Mouse (Mus musculus) hindbrain, embryonic 15.5 days (tissue): Measurements from ENCODE around the gene Rnf126. TPM values are rescaled to one million over a fixed set of nuclear protein-coding genes. Genes with fewer than 3 reads are reported as not detected.

Experiments used
- ATAC-seq: fragments of 200-750 bp; cut with Nextera tagmentation; 2 replicates; pipeline ENCODE4 v1.8.0; 2017; ENCODE audit warnings: low read depth, moderate number of reproducible peaks, moderate TSS enrichment; ENCODE audit not compliant: low FRiP score
- H3K27ac ChIP-seq: fragments of 300-500 bp; sonication (generic); replicated peaks from 2 replicates; pipeline ENCODE4 v1.5.1; 2015; ENCODE audit warnings: mild to moderate bottlenecking, inconsistent platforms
- H3K27me3 ChIP-seq: fragments of 300-500 bp; sonication (generic); 2 replicates; pipeline ENCODE4 v1.6.1; 2015; ENCODE audit warnings: control low read depth, inconsistent platforms
- H3K36me3 ChIP-seq: fragments of 300-500 bp; sonication (generic); 2 replicates; pipeline ENCODE4 v1.6.1; 2015; ENCODE audit warnings: control low read depth, inconsistent platforms
- H3K4me1 ChIP-seq: fragments of 300-500 bp; sonication (generic); replicated peaks from 2 replicates; pipeline ENCODE4 v1.6.1; 2015; ENCODE audit warnings: control low read depth, inconsistent platforms
- H3K4me2 ChIP-seq: fragments of 300-500 bp; sonication (generic); 2 replicates; pipeline ENCODE4 v1.6.1; 2015; ENCODE audit warnings: moderate library complexity, mild to moderate bottlenecking, inconsistent platforms
- H3K4me3 ChIP-seq: fragments of 300-500 bp; sonication (generic); 2 replicates; pipeline ENCODE4 v1.5.1; 2015; ENCODE audit warnings: mild to moderate bottlenecking, inconsistent platforms
- H3K9ac ChIP-seq: fragments of 300-500 bp; sonication (generic); 2 replicates; pipeline ENCODE4 v1.6.1; 2015; ENCODE audit warnings: inconsistent platforms
- H3K9me3 ChIP-seq: fragments of 300-500 bp; sonication (generic); 2 replicates; pipeline ENCODE4 v1.6.1; 2016; ENCODE audit warnings: control low read depth, inconsistent platforms
- WGBS: fragments of 180-500 bp; shearing (Covaris S2); methylation state at CpG from one replicate; pipeline ENCODE4 v1.1.7; 2015; 5-methylcytosine and 5-hydroxymethylcytosine counted together
- polyA plus RNA-seq: library from polyadenylated mRNA; unstranded; fragments of >200 nt; fragmentation: Nextera tagmentation; extraction: Ambion mirVana; gene quantifications from 2 replicates; pipeline ENCODE4 v1.2.1, GENCODE M21; 2015

Rnf126 gene
- 103 and 125 TPM in 2 replicates for polyA plus RNA-seq

DNA sequence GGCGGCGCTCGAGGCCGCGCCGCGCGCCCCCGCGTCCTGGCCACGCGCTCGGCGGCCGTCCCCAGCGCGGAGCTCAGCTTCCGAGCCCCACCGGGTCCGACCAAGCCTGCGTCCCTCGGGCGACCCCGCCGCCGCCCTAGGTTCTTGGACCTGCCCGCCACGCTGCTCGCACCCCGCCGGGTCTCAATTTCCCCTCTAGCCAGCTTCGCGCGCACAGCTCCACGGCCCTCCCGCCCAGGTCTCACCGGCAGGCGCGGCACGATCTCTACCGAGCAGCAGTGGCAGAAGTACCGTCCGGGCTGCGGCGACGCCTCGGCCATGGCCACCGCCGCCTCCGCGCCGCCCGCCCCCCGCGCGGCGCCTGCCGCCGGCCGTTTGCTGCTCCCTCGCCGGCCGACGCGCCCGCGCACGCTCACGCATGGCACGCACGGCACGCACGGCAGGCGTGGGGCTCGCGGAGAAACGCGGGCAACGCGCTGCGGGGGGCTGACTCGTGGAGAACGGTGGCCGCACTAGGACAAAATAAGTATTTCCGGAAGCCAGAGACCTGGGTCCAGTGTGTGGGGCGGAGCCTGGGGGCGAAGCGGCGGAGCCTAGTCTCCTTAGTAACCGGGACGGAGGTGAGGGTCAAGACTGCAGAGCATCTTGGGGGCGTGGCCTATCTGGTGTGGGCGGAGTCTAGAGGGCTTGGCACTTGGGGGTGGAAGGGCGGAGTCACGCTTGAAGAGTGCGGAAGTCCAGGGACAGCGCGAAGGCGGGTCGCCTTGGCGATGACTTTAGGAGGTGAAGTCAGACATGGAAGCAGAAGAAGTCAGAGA, at the start of gene Rnf126:
Gene Rnf126 (minus strand): TSS at position 445 of the 818 bp plus-strand sequence.
- Histone ChIP-seq H3K4me1 (peaks cover 39% of the 10 kb centered on the region), H3K27me3 (no peaks in the 10 kb centered on the region), H3K4me3 (peak within 1 kb of the TSS; percentile 70), H3K27ac (peak within 1 kb of the TSS; percentile 87), H3K4me2 (peak within 1 kb of the TSS; percentile 86), H3K36me3 (peaks cover 7% of the 10 kb centered on the region), H3K9me3 (no peaks in the 10 kb centered on the region), H3K9ac (peak within 1 kb of the TSS; percentile 76)
- under 1% methylated on average over 101 of the region's 101 CpGs for WGBS
- peak; percentile 90 for ATAC-seq

DNA sequence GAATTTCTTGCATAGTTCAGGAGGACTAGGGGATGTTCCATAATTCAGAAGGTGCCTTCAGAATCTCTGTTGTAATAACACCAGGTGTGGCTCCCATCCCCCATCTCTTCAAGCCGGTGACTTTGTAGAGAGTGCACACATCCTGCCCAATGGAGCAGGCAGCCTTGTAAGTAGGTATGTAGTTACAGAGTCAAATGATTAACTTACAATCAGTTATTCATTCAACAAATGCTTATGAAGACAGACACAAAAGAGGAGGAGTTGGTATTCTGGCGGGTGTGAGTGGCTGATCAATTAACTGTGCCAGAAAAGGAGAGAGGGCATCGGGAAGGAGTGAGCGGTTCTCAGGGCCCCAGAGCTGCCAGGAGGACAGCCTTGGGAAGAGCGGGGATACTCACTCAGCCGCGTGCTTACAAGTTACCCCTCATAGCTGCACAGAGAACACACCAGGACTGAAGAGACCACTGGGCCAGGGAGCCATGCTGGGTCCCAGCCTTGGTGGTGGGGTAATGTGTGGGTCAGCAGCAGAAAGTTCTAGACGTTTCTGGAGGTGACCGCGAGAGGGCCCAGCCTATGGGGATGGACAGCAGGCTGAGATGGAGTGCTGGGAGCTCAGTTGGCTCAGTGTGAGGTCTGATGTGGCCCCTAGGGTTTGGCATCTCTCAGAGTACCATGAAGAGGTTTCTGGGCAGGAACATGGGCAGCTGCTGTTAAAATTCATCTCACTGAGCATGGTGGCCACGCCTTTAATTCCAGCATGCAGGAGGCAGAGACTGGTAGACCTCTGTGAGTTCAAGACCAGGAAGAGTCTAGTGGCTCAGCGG, 49.1 kb upstream of the Rnf126 start:
- H3K36me3 ChIP-seq = peaks cover 49% of the 10 kb centered on the region
- WGBS = 86% methylated on average over 12 of the region's 12 CpGs
- no peak overlapping the region for H3K27ac ChIP-seq

GRCm38 (mm10) chr10:79814271-79814842, 47.6 kb upstream of the Rnf126 start:
- H3K27ac ChIP-seq = no peak overlapping the region
- H3K9me3 ChIP-seq = no peaks in the 10 kb centered on the region
- no peak overlapping the region for H3K9ac ChIP-seq
- no peaks in the 10 kb centered on the region for H3K4me1 ChIP-seq
- peaks cover 48% of the 10 kb centered on the region for H3K36me3 ChIP-seq
- H3K4me2 ChIP-seq = no peak overlapping the region
- no peak for ATAC-seq
- 80% methylated on average over 5 of the region's 5 CpGs for WGBS
- no peaks in the 10 kb centered on the region for H3K27me3 ChIP-seq
- no peak overlapping the region for H3K4me3 ChIP-seq

More for the DNA sequence above, 49.1 kb upstream of the Rnf126 start:
- Histone ChIP-seq H3K4me2 (no peak overlapping the region), H3K4me3 (no peak overlapping the region), H3K9me3 (no peaks in the 10 kb centered on the region), H3K27me3 (no peaks in the 10 kb centered on the region), H3K4me1 (no peaks in the 10 kb centered on the region), H3K9ac (no peak overlapping the region)
- no peak for ATAC-seq

- Histone ChIP-seq H3K4me2 (no peak overlapping the region), H3K36me3 (peaks cover 44% of the 10 kb centered on the region), H3K27ac (no peak overlapping the region), H3K9ac (no peak overlapping the region), H3K4me1 (0 out of 2 replicates have a peak, but pooled peaks cover 3% of the 10 kb centered on the region), H3K4me3 (no peak overlapping the region), H3K27me3 (no peaks in the 10 kb centered on the region), H3K9me3 (no peaks in the 10 kb centered on the region)
- 28% methylated on average over 15 of the region's 15 CpGs for WGBS
- ATAC-seq = peak; percentile 42; the same call in 1 of the 2 replicates
These were observed 45.2 kb upstream of the Rnf126 start for GRCm38 (mm10) chr10:79811736-79812637.

GRCm38 (mm10) chr10:79808728-79809127, 42.0 kb upstream of the Rnf126 start:
- peaks cover 32% of the 10 kb centered on the region for H3K4me1 ChIP-seq
- no peaks in the 10 kb centered on the region for H3K9me3 ChIP-seq
- H3K4me3 ChIP-seq = no peak overlapping the region
- no peaks in the 10 kb centered on the region for H3K27me3 ChIP-seq
- H3K4me2 ChIP-seq = no peak overlapping the region
- H3K36me3 ChIP-seq = peaks cover 23% of the 10 kb centered on the region
- WGBS = 85% methylated on average over 11 of the region's 11 CpGs
- no peak overlapping the region for H3K27ac ChIP-seq
- no peak for ATAC-seq
- no peak overlapping the region for H3K9ac ChIP-seq

GRCm38 (mm10) chr10:79807826-79808225, 41.1 kb upstream of the Rnf126 start:
- Histone ChIP-seq H3K27ac (0 out of 2 replicates have a peak overlapping the region, but pooled peaks have one; percentile 32), H3K4me3 (no peak overlapping the region), H3K9ac (no peak overlapping the region), H3K4me2 (no peak overlapping the region), H3K36me3 (peaks cover 23% of the 10 kb centered on the region), H3K4me1 (peaks cover 41% of the 10 kb centered on the region), H3K9me3 (no peaks in the 10 kb centered on the region), H3K27me3 (no peaks in the 10 kb centered on the region)
- no peak for ATAC-seq
- 29% methylated on average over 11 of the region's 11 CpGs for WGBS

GRCm38 (mm10) chr10:79806972-79807371, 40.2 kb upstream of the Rnf126 start:
- Histone ChIP-seq H3K27ac (no peak overlapping the region), H3K4me3 (no peak overlapping the region), H3K27me3 (no peaks in the 10 kb centered on the region), H3K4me2 (no peak overlapping the region), H3K9me3 (no peaks in the 10 kb centered on the region), H3K4me1 (peaks cover 50% of the 10 kb centered on the region), H3K9ac (no peak overlapping the region), H3K36me3 (peaks cover 23% of the 10 kb centered on the region)
- ATAC-seq = no peak
- WGBS = 85% methylated on average over 10 of the region's 10 CpGs

DNA sequence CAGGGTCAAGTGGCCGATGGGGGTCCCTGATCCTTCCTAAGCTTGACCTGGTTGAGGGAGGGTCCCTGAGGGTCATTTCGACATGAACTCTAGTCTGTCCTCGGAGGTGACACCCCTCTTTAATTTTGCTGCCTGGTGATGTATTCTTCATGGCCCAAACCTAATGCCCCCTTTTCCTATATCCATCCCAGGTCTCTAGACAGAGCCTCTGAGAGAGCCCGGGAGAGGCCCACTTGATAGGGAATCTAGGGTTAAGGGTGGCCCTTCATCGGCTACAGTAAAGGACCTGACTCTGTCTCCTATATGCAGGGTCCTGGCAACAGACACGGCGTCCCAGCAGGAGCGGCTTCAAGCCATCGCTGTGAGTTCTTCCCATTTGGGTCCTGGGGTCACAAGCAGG, 39.6 kb upstream of the Rnf126 start:
- Histone ChIP-seq H3K27ac (no peak overlapping the region), H3K27me3 (no peaks in the 10 kb centered on the region), H3K9me3 (no peaks in the 10 kb centered on the region), H3K4me2 (no peak overlapping the region), H3K9ac (no peak overlapping the region), H3K4me3 (no peak overlapping the region), H3K4me1 (peaks cover 56% of the 10 kb centered on the region), H3K36me3 (peaks cover 18% of the 10 kb centered on the region)
- WGBS = 86% methylated on average over 9 of the region's 9 CpGs
- ATAC-seq = no peak

DNA sequence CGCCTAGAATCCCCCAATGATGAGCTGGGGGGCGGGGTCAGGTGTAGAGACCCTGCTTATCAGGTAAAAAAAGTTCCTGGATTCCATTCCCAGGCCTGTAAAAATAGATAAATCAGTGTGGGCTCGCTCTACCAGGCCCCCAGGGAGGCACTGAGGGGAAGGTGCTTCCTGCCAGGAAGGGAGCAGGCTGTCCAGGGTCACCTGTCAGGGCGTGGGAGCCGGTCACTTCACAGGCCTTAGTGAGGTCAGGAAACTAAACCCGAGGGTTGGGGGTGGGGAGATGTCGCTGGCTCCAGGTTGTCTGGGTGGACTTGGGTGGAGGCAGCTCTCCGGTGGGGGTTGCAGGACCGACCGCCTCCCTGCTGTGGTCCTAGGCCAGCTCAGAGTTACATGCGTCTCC, 38.9 kb upstream of the Rnf126 start:
- Histone ChIP-seq H3K9me3 (no peaks in the 10 kb centered on the region), H3K27ac (no peak overlapping the region), H3K4me2 (no peak overlapping the region), H3K27me3 (no peaks in the 10 kb centered on the region), H3K9ac (no peak overlapping the region), H3K4me3 (no peak overlapping the region), H3K36me3 (peaks cover 16% of the 10 kb centered on the region), H3K4me1 (peaks cover 62% of the 10 kb centered on the region)
- ATAC-seq = no peak
- 73% methylated on average over 11 of the region's 11 CpGs for WGBS

DNA sequence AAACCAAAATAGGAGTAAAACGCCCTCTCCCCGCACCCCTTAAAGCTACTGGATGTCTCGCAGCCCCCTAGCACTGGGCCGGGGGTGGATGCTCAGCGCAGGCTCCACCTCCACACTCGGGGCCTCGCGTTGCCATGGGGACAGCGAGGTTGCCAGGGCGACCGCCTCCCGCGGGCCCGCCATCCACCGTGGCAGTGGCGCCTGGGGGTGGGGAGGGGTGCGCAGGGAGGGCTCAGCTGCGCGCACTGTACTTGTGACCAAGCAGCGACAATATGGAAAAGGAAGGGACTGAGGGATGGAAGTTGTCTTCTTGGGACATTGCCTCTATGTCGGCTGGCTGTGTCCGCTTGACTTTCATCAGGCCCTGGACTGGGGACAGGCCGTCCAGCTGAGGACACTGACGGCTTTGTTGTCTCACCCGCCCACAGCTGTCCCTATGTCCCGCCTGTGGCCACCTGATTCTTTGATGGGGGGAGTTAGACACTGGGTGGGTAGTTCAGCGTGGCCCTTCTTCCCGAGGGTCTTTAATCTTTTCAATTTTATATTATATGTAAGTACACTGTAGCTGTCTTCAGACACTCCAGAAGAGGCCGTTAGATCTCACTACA, 37.1 kb upstream of the Rnf126 start:
- H3K4me3 ChIP-seq = peak overlapping the region; percentile 15
- no peaks in the 10 kb centered on the region for H3K9me3 ChIP-seq
- H3K4me1 ChIP-seq = peaks cover 71% of the 10 kb centered on the region
- peak overlapping the region; percentile 81 for H3K27ac ChIP-seq
- ATAC-seq = peak; percentile 91
- peaks cover 3% of the 10 kb centered on the region for H3K36me3 ChIP-seq
- no peak overlapping the region for H3K9ac ChIP-seq
- H3K27me3 ChIP-seq = no peaks in the 10 kb centered on the region
- WGBS = 4% methylated on average over 29 of the region's 29 CpGs
- H3K4me2 ChIP-seq = peak overlapping the region; percentile 48
